Mouse (Mus musculus): Measurements from ENCODE around the gene Col1a2.

Gene Col1a2

GRCm38 (mm10) chr6:4504603-4505131, at the start of gene Col1a2:
Col1a2 (plus strand) TSS chr6:4504814.
- DNase-seq (ENCODE audit: low read depth) = no peak

- DNase-seq (ENCODE audit: low read depth) = no peak
Measured at GRCm38 (mm10) chr6:4455518-4455917, 49.1 kb upstream of the Col1a2 start.

GRCm38 (mm10) chr6:4455961-4456617, 48.5 kb upstream of the Col1a2 start:
- DNase-seq (ENCODE audit: low read depth) = no peak

- DNase-seq (ENCODE audit: low read depth) = peak; percentile 5
Measured at GRCm38 (mm10) chr6:4456691-4457447, 47.7 kb upstream of the Col1a2 start.

GRCm38 (mm10) chr6:4457555-4457996, 47.0 kb upstream of the Col1a2 start:
- DNase-seq (ENCODE audit: low read depth) = no peak

- DNase-seq (ENCODE audit: low read depth) = no peak
Measured at GRCm38 (mm10) chr6:4465320-4465719, 39.3 kb upstream of the Col1a2 start.

- DNase-seq (ENCODE audit: low read depth) = no peak
Measured at GRCm38 (mm10) chr6:4483577-4483936, 21.1 kb upstream of the Col1a2 start.

GRCm38 (mm10) chr6:4483937-4484601, 20.5 kb upstream of the Col1a2 start:
- no peak for DNase-seq (ENCODE audit: low read depth)

- no peak for DNase-seq (ENCODE audit: low read depth)
Measured at GRCm38 (mm10) chr6:4488349-4488748, 16.3 kb upstream of the Col1a2 start.

GRCm38 (mm10) chr6:4488966-4489365, 15.6 kb upstream of the Col1a2 start:
- DNase-seq (ENCODE audit: low read depth) = no peak

- DNase-seq (ENCODE audit: low read depth) = no peak
Measured at GRCm38 (mm10) chr6:4489366-4490245, 15.0 kb upstream of the Col1a2 start.

- DNase-seq (ENCODE audit: low read depth) = no peak
Measured at GRCm38 (mm10) chr6:4493666-4494065, 10.9 kb upstream of the Col1a2 start.

GRCm38 (mm10) chr6:4496428-4496827, 8.2 kb upstream of the Col1a2 start:
- DNase-seq (ENCODE audit: low read depth) = no peak

GRCm38 (mm10) chr6:4503106-4503505, 1.5 kb upstream of the Col1a2 start:
- DNase-seq (ENCODE audit: low read depth) = peak; percentile 13

GRCm38 (mm10) chr6:4505158-4505997, 764 bp downstream of the Col1a2 start:
- DNase-seq (ENCODE audit: low read depth) = no peak

GRCm38 (mm10) chr6:4506106-4506505, 1.5 kb downstream of the Col1a2 start:
- no peak for DNase-seq (ENCODE audit: low read depth)

- DNase-seq (ENCODE audit: low read depth) = no peak
Measured at GRCm38 (mm10) chr6:4506791-4507190, 2.2 kb downstream of the Col1a2 start.

- DNase-seq (ENCODE audit: low read depth) = no peak
Measured at GRCm38 (mm10) chr6:4507323-4507722, 2.7 kb downstream of the Col1a2 start.

GRCm38 (mm10) chr6:4508279-4508678, 3.7 kb downstream of the Col1a2 start:
- no peak for DNase-seq (ENCODE audit: low read depth)

GRCm38 (mm10) chr6:4509395-4509794, 4.8 kb downstream of the Col1a2 start:
- DNase-seq (ENCODE audit: low read depth) = no peak

- DNase-seq (ENCODE audit: low read depth) = no peak
Measured at GRCm38 (mm10) chr6:4514671-4515070, 10.1 kb downstream of the Col1a2 start.
